Mouse (Mus musculus): ENCODE data around the gene Mb21d2. TPM values are rescaled to one million over a fixed set of nuclear protein-coding genes. Genes with fewer than 3 reads are reported as not detected.

The Mb21d2 gene
- total RNA-seq (2017), result 0.24 TPM in 1 of 2 replicates, not detected in the other

DNA sequence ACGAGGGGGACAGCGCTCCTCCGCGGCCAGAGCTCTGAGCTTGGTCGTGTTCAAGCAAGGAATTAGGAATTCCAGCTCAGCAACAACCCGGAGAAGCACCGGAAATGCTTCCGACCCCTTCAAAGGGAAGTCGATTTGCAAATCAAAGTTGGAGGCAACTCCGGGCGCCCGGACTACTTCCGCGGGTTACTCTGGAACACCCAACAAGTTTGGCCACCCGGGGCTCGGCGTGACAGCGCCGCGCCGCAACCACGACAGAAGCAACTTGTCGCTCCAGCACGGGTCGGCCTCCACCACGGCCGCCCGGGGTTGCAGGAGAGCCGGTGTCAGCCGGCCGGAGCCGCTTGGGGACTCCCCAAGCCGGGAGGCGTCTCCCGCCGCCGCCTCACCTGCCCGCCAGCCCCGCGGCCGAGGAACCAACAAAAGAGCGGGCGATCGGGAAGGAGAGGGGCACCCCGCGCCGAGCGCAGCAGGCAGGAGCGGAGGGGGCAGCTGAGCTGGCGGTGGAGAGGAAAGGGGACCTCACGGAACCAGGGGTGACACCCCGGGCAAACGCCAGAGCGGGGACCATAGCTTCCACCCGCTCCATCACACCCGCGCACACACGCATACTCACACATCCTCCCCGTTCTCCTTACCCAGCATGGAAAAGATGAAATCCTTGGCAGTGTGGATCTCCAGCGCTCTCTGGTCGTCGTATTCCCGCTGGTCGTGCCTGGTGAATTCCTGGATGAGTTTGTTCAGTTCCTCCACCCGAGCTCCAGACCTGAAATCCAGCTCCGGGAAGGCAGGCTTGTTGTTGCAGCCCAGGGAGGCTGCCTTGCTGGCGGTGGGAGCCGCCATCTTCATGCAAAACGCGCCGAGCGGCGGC is at the start of gene Mb21d2:
Gene Mb21d2, minus strand, starts transcription at position 859 of the 871 bp plus-strand sequence.
- ATAC-seq (replicated peaks; ENCODE audit: low read depth, poor library complexity, severe bottlenecking), result peak; percentile 45

DNA sequence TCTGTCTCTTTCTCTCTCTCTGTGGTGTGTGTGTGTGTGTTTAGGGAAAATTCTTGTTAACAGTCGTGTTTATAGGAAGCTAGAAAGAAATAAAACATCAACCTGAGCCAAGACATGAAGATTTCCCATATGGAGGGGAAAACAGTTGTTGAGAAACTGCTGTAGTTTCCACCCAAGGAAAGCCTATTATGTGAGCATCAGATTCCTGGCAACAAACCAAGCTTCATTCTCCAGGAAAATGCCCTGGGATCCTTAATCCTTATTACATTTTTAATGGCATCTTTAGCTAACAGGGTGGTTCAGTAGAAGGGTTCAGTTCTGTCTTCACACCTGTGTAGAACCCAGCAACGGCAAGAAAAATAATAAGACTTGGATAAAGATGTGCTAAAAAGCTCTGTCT is 36.8 kb upstream of the Mb21d2 start:
- no peak for ATAC-seq (replicated peaks; ENCODE audit: low read depth, poor library complexity, severe bottlenecking)

DNA sequence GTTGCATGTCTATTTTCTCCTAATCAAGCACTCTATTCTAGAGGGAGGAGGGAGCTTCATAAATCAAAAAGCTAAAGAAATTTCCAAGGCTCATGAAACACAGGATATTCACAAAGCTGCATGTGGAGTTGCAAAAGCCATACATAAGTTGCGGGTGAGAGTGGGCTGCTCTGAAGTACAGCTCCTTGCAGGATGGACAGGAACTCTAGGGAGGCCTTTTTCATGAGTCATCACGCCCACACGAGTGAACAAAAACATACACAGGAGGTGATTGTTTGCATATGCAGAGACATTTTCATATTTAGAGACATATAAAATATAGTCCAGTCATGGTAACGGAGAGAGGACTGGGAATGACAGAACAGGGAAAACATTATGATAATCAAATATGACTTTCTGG is 34.6 kb upstream of the Mb21d2 start:
- ATAC-seq (replicated peaks; ENCODE audit: low read depth, poor library complexity, severe bottlenecking), result no peak

DNA sequence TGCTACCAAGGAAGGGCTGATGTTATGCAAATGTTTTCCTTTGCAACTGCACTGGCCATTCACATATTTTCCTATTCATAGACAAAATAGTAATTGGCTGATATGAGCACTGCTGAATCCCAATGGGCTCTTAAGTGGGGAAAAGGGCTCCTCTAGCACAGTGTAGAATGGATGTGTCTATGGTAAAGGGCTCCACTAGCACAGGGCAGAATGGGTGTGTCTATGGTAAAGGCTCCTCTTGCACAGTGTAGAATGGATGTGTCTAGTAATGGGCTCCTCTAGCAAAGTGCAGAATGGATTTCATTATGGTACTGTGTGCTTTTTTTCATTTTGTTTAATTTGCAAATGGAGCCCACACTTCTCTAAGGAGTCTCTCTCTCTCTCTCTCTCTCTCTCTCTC is 33.5 kb upstream of the Mb21d2 start:
- ATAC-seq (replicated peaks; ENCODE audit: low read depth, poor library complexity, severe bottlenecking), result no peak

DNA sequence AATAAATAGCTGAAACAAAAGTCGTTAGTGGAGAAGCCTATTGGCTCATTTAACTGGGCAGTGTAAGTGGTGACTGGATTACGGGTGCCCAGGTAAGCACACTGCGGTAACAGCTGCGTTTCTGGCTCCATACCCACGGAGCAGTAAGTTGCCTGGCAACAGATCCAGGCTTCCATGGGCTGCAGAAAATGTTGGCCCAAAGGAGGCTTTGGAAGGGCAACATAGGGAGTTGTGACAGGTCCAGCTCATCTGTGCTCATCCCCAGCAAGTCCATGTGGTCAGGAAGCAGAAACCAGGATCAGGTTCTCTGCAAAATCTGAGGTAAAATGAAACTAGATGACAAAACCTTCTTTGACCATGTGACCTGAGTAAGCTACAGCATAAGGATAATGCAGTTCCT is 20.3 kb upstream of the Mb21d2 start:
- ATAC-seq (replicated peaks; ENCODE audit: low read depth, poor library complexity, severe bottlenecking), result no peak

DNA sequence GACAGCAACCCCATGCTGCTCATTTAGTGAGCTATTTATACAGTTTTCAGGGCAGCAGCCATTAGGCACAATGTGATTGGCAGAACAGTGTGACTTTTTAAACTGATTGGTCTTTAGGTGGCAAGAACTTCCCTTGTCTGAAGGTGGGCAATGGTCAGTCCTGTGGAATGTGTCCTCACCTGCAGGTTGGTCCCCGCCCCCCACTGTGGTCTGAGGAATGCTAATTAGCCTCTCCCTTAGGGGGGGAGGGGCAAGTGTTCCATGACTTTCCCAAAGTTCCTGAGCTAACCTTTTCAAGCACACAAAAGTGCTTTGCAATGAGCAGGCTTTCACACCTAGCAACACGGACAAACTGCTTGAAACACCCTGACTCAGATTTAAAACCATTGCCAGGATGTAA is 13.8 kb upstream of the Mb21d2 start:
- ATAC-seq (replicated peaks; ENCODE audit: low read depth, poor library complexity, severe bottlenecking), result no peak

DNA sequence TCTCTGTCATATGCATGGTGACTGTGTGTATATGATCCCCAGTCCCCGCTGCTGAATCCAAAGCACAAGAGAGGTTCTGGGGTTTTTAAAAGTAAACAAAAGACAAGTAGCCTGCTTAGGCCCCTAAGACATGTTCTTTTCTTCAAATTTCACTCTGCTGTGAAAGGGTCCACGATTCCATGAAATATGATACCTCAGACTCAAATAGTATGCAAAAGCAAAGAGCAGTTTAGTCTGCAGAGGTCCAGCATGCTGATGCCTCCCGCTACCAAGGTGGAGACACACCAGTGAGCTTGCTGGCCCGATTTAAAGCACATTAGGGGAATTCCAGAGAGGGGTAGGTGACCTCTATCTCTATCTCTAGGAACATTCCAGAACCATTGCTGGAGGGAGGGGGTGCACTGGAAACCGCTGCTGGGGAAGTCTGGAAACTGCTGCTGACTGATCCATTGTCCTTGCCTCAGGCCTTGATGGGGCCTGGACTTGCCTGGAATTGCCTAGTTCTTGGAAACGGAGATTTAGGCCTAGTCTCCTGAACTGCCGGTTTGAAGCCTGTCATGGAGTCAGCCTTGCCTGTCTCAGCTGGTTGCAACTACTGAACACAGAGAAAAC is 6.8 kb upstream of the Mb21d2 start:
- no peak for ATAC-seq (replicated peaks; ENCODE audit: low read depth, poor library complexity, severe bottlenecking)

DNA sequence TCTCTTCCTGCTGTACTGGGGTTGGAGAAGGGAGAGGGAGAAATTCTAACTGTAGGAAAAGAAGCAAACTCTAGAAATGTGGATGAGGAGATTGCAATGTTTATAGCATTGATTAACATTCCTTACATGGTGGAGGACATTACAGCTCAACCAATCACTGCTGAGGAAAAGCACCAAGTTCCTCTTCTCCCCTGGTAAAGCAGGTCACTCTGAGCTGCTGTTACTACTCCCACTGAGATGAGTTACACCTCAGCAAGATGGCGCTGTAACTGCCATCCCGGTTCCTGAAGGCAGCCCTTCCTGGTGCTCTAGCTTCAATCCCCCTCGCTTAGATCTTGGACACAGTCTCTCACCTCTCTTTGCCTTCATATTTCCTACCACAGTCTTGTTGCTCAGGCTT is 6.2 kb upstream of the Mb21d2 start:
- ATAC-seq (replicated peaks; ENCODE audit: low read depth, poor library complexity, severe bottlenecking), result no peak

DNA sequence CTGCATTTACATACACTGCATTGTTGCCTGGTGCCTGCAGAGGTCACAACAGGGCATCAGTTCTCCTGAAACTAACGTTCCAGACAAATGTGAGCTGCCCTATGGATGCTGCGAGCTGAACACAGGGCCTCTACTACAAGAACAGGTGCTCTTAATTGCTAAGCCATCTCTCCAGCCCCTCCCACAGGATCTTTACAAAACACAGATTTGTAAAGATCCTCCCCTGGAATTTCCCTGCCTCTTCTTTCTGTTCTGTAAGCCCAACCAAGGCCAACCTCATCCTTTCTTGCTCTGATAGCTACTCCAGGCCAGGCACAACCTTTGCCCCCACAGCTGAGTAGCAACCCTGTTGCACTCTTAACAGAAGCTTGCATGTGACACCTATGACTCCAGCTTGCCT is 1.7 kb upstream of the Mb21d2 start:
- ATAC-seq (replicated peaks; ENCODE audit: low read depth, poor library complexity, severe bottlenecking), result no peak

DNA sequence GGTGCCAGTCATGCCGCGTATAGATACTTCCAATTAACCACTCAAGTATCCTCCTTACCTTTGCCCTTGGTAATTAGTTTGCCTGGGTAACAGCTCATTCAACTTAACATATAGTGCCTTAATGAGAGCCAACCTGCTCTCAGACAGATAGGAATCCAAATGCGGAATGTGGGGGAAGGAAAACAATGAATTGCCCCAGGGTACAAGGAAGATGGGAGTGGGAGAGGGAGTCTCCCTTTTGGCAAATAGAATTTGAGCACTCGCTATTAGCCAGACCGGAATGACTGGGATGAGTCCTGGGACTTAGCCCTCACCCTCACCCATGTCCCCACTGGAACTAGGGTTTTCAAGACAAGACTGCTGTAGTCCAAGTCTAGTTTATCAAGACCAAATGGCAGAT is 953 bp upstream of the Mb21d2 start:
- no peak for ATAC-seq (replicated peaks; ENCODE audit: low read depth, poor library complexity, severe bottlenecking)

DNA sequence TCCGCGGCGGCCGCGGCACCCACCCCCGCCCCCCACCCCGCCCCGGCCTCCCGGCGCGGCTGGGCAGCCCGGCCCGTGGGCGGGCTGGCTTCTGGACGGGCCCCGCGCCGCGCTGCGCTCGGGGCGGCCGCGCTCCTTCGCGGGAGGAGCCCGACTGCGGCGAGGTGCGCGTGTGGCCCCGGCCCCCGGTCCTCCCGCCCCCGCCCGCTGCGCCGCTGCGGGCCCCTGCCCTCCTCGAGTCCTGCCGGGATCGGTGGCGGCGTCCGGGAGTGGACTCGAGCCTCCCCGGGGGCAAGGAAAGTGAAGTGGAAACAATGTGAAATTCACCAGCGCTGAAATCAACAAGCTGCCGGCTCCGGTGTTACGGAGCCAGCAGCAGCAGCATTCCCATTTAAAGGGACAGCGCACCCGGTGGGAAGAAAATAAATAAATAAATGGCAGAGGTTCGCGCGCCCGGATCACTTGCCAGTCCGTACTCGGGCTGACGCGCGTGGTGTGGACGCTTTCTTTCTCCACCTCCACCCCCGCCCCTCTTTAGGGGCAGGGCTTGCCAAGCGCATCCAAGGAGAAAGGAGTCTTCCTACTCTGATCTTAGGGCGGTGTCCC is 316 bp upstream of the Mb21d2 start:
- no peak for ATAC-seq (replicated peaks; ENCODE audit: low read depth, poor library complexity, severe bottlenecking)

DNA sequence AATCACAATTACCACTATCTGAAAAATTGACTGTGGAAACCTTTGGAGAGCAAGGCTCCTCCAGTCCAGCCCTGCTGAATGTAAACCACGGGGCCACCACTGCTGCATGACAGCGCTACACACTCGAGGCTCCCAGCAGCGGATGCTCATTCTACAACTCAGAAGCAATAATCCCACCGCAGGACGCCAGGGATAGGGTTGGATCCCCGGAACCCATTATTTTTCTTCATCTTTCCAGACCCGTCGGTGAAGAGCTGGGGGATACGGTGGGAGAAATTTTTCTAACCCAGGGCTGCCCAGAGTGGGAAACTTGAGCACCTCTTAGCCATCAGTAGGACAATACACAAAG is 1.0 kb downstream of the Mb21d2 start:
- peak; percentile 48; the same call in 1 of the 2 replicates for ATAC-seq (replicated peaks; ENCODE audit: low read depth, poor library complexity, severe bottlenecking)

DNA sequence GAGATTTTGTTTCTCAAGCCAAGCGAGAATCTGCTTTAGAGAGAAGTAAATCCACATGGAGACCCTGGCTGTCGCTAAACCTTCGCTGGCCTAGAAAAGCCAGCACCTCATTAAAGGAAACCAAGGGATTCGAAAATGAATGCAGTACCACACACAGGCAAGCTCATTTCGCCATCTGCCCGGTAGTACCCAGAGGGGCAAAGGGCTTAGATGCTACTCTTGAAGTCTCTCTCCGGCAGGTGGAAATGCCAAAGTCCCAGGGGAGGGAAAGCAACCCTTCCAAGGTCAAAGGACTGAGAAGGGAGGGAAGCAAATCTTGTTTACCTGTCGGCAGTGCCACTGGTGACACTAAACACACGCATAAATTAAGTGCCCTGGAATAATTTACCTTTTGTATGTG is 2.1 kb downstream of the Mb21d2 start:
- ATAC-seq (replicated peaks; ENCODE audit: low read depth, poor library complexity, severe bottlenecking), result no peak

DNA sequence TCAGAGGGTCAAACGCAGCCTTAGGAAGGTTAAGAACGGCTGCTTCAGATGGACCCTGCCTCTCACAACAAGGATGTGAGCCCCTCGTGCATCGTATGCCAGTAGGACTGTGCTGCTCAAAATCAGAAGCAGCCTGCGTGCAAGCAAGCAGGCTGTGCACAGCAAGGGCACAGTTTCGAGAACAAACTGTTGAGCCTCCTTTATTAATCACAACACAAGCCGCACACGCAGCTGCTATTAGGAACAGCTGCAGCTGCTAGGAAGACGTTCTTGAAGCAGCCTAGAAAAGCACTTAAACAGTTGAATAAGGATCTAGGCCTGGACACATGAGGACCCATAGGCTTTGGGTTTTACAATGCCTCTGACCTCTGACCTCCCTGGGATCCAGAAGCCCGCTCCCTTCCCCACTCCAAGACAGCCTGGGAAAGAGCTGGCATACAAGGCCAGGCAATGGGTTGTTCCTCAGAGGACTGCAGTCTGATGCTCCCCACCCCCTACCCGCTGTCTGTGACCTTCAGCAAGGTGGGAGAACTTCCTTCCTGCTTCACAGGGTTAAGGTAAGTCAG is 10.1 kb downstream of the Mb21d2 start:
- ATAC-seq (replicated peaks; ENCODE audit: low read depth, poor library complexity, severe bottlenecking), result no peak

DNA sequence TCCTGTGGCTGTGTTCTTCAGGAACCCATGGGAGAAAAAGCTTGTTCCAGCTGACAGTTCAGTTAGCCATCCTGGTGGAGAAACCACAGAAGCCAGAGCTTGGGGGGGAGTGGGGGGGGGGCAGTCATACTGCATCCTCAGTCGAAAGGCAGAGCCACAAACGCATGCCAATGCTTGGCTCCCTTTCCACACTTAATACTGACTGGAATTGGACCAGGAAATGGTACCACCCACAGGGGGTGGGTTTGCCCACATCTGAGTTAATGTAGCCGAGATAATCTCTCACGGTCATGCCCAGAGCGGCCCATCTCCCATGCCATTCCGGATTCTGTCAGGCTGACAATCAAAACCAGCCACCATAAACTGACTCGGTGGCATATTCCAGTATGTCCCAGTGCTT is 14.1 kb downstream of the Mb21d2 start:
- ATAC-seq (replicated peaks; ENCODE audit: low read depth, poor library complexity, severe bottlenecking), result no peak

DNA sequence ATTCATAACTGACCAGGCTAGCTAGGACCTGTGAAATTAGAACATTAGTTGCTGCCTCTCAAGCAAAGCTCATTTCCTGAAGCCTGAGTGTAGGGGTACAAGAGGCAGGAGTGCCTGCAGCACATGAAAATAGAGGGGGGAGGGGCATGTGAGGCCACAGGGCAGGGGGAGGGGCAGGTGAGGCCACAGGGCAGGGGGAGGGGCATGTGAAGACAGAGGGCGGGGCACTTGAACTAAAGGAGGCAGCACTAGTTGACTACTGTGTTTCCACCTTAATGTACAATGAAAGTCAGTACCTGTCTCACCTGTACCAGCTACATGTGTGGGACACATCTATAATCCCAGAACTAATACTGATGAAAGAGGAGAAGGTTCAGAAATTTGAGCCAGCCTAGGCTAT is 14.8 kb downstream of the Mb21d2 start:
- ATAC-seq (replicated peaks; ENCODE audit: low read depth, poor library complexity, severe bottlenecking), result no peak

DNA sequence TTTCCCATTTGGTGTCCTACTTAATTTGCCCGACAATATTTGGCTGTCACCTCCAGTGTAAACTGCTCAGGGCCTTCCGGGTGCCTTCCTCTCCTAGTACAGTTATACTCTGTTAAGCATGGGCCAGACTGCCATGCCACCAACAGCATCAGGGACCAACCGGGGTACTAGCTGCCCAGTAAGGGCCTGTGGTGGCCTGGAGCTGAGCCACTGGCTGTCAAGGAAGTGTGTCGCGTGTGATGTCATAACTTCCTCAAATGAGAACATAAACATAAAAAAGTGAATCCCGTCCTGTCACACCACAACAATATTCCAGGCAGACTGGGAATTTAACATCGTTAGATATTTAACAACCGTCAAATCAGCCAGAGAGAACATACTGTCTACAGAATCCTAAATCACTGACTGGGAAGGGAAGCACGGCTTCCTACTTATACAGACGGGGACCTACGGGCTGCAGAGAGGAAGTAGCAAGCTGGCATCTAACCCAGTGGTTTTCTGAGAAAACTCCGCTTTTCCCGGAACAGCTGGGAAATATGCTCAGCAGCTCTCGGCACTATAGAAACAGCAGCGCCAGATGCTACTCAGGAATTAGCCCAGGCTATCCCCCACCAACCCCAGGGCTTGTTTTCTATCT is 17.9 kb downstream of the Mb21d2 start:
- peak; percentile 90 for ATAC-seq (replicated peaks; ENCODE audit: low read depth, poor library complexity, severe bottlenecking)

DNA sequence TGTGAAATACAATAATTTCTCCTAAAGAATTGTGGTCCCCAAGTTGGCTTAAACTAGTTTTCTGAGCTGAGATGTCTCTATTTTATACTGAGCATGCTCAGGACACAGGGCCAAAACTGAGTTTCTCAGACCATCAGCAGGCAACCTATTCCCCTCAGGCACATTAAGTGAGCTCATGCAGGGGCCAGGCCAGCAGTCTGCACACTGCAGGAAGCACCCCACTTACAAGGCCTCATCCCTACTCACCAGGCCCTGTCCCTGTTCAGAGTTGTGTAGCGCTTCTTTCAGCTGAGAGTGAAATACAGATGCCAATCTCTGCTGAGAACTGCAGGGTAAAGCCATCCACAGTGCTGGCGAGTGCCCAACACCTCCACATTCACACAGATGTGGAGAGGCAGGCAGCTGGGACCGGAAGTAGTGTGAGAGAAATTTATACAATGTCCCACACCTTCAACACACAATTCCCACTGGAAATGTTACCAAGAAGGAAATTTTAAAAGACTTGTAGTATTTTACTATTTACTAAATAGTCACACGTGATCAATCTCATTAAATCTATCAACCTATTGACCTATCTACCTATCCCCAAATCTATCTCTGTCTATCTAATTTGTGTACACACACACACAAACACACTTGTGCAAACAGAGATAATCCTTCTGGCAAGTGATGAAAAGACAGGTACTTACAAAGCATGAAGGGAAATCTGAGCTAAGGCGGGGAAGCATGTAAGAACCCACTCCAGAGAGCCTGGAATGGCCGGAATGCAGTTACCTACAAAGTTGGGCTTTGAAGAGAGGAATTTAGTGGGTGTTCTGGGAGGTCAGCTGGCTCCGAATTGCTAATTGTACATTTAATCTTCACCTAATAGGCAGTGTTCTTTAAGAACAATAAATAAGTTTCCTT is 22.9 kb downstream of the Mb21d2 start:
- ATAC-seq (replicated peaks; ENCODE audit: low read depth, poor library complexity, severe bottlenecking), result no peak

DNA sequence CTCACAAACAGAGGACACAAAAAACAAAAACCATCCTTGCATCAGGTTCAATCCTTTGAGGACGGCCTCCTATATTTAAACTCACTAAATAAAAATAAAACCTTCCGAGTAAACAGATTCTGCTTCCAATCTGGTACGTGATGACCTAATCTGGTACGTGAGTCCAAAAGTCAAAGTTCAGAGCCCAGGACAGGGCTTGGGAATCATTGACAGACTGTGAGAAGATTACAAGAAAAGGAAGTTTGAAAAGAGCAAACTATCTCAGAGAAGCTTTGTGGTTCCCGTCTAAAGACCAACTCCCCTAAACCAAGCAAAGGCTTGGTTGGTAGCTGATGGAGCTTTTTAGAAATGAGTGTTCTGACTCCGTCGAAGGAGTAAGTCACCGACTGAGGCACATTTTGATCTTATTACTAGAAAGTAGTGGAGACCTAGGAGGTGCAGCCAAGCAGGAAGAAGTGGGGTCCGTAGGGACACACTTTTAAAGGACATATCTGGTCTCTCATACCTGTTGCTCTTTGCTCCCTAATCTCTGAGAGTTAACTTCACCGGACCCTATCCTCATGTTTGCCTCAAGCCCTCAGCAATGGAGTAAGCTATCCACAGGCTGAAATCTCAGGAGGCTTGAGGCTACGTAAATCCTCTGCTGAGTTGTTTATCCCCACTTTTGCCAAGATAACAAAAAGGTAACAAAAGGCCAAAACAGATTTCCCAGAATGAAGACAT is 23.7 kb downstream of the Mb21d2 start:
- ATAC-seq (replicated peaks; ENCODE audit: low read depth, poor library complexity, severe bottlenecking), result no peak
